ENCODE assay signal across 8 mouse cellular contexts in the genomic region with DNA sequence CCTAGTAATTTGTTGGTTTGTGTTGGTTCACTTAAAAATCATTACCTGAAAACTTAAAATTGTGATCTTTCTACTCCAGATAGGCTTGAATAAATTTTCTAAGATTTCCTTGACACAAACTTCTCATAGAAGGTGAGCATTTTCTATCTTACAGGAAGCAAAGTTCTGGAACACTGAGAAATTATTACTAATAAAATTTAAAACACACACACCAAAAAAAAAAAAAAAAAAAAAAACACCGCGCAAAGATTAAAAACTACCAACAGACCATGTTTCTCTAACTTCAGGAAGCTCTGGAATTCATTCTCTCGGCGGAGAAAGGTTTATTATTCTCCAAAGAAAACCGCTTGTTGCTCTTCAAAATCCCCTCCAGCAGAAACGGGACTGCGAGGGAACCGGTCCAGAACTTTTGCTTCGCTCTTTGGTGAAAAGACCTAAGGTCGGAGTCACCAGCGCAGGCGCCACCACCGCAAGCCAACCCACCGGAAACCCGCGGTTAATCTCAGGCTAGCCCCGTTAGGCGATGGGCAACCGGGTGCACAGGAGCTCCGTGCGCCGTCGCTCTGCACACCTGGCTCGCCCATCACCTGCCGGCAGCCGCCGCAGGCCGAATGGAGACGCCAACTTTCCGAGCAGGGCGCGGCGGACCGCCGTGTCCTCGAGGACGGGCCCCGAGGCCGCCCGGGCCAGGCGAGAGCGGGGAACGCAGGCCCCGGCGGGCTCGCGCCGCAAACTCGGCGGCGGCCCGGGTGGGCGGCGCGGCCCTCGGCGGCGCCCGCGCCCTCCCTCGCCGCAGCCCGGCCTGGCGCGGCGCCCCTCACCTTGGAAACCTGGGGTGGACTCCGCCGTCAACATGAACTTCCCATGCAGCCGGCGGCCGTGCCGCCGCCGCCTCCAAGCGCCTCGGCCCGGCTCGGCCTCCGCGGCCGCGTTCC. TPM values are rescaled to one million over a fixed set of nuclear protein-coding genes. Genes with fewer than 3 reads are reported as not detected.
DNase-seq lines count a peak whose midpoint lies in the region; ATAC-seq lines count a peak whose summit lies in the region.

No protein-coding gene starts in this region.

- no peaks in the 10 kb centered on the region for H3K9me3 ChIP-seq in limb, embryonic 15.5 days
- H3K9me3 ChIP-seq in midbrain, embryonic 15.5 days = no peaks in the 10 kb centered on the region

- peak overlapping the region; percentile 91 for H3K4me3 ChIP-seq in limb, embryonic 15.5 days
- peak overlapping the region; percentile 76 for H3K4me3 ChIP-seq in midbrain, embryonic 15.5 days

- WGBS in limb, embryonic 15.5 days = under 1% methylated on average over 80 of the region's 82 CpGs
- WGBS in midbrain, embryonic 15.5 days = under 1% methylated on average over 72 of the region's 82 CpGs

- no peaks in the 10 kb centered on the region for H3K36me3 ChIP-seq in limb, embryonic 15.5 days
- H3K36me3 ChIP-seq in midbrain, embryonic 15.5 days (replicated peaks) = no peaks in the 10 kb centered on the region

- no peak for DNase-seq in cerebellum, adult 11 months
- DNase-seq in gastrocnemius, postnatal 14 days = peak; percentile 58
- DNase-seq in induced T-regulatory cell, adult 2 months (ENCODE audit: low read depth) = peak; percentile 75
- DNase-seq in spleen, postnatal 10 days (ENCODE audit: low spot score in 2 of 2) = peak; percentile 73 to 74

- intact Hi-C loops in gastrocnemius, postnatal 14 days (cut with DNase I; ENCODE audit: low total_unique reads) = no loop called here

- H3K4me2 ChIP-seq in limb, embryonic 15.5 days = peak overlapping the region; percentile 67
- peak overlapping the region; percentile 74 for H3K4me2 ChIP-seq in midbrain, embryonic 15.5 days

- H3K9ac ChIP-seq in limb, embryonic 15.5 days = peak overlapping the region; percentile 86
- H3K9ac ChIP-seq in midbrain, embryonic 15.5 days = peak overlapping the region; percentile 71

- peaks cover 10% of the 10 kb centered on the region for H3K4me1 ChIP-seq in limb, embryonic 15.5 days
- H3K4me1 ChIP-seq in midbrain, embryonic 15.5 days = peaks cover 15% of the 10 kb centered on the region

- peak; percentile 47; the same call in 1 of the 2 replicates for ATAC-seq in cerebellum, adult (ENCODE audit: insufficient number of reproducible peaks, low FRiP score, low TSS enrichment)
- ATAC-seq in common myeloid progenitor, adult 5-6 weeks (replicated peaks; ENCODE audit: low read depth, poor library complexity, severe bottlenecking) = peak; percentile 43
- peak; percentile 76 for ATAC-seq in limb, embryonic 15.5 days (ENCODE audit: insufficient number of reproducible peaks, low FRiP score, low TSS enrichment, low read depth)
- ATAC-seq in midbrain, embryonic 15.5 days (replicated peaks) = peak; percentile 87

- peak overlapping the region; percentile 97 for H3K27ac ChIP-seq in limb, embryonic 15.5 days
- peak overlapping the region; percentile 92 for H3K27ac ChIP-seq in midbrain, embryonic 15.5 days

- H3K27me3 ChIP-seq in limb, embryonic 15.5 days = no peaks in the 10 kb centered on the region
- 0 out of 2 replicates have a peak, but pooled peaks cover 3% of the 10 kb centered on the region for H3K27me3 ChIP-seq in midbrain, embryonic 15.5 days (replicated peaks)

RNA-seq across cellular contexts. Expression of a gene that starts 6.7 kb away (rescaled TPM):
- 7.9 and 15.4 TPM in 2 replicates for total RNA-seq in common myeloid progenitor, adult 5-6 weeks (2017)
- total RNA-seq in gastrocnemius, postnatal 14 days (2021) = 10 to 100 TPM; 16.6 to 17.4 TPM
- polyA plus RNA-seq in limb, embryonic 15.5 days (2015; fragmentation: Nextera tagmentation; extraction: Ambion mirVana) = 60.3 and 63.6 TPM in 2 replicates
- 47.3 and 48.5 TPM in 2 replicates for polyA plus RNA-seq in midbrain, embryonic 15.5 days (2015; fragmentation: Nextera tagmentation; extraction: Ambion mirVana)

RNA-seq across cellular contexts. Expression of a gene that starts 32.1 kb away (rescaled TPM):
- 363 and 432 TPM in 2 replicates for total RNA-seq in common myeloid progenitor, adult 5-6 weeks (2017)
- 10 to 100 TPM; 36.7 to 45.6 TPM for total RNA-seq in gastrocnemius, postnatal 14 days (2021)
- 63.0 and 67.4 TPM in 2 replicates for polyA plus RNA-seq in limb, embryonic 15.5 days (2015; fragmentation: Nextera tagmentation; extraction: Ambion mirVana)
- 63.8 and 64.8 TPM in 2 replicates for polyA plus RNA-seq in midbrain, embryonic 15.5 days (2015; fragmentation: Nextera tagmentation; extraction: Ambion mirVana)

RNA-seq across cellular contexts. Expression of a gene that starts 38.3 kb away (rescaled TPM):
- total RNA-seq in common myeloid progenitor, adult 5-6 weeks (2017) = not detected in 2 replicates
- total RNA-seq in gastrocnemius, postnatal 14 days (2021) = not detected
- polyA plus RNA-seq in limb, embryonic 15.5 days (2015; fragmentation: Nextera tagmentation; extraction: Ambion mirVana) = 0.17 TPM in 1 of 2 replicates, not detected in the other
- 0.13 and 0.22 TPM in 2 replicates for polyA plus RNA-seq in midbrain, embryonic 15.5 days (2015; fragmentation: Nextera tagmentation; extraction: Ambion mirVana)
